Mouse (Mus musculus) cerebellum, adult 2 months (tissue): ENCODE results near the gene Eepd1. TPM values are rescaled to one million over a fixed set of nuclear protein-coding genes. Genes with fewer than 3 reads are reported as not detected.

ENCODE experiments used
- DNase-seq, 2 experiments: peaks; one replicate each; pipeline ENCODE4 v3.0.0; 2021
- H3K27ac ChIP-seq: fragments of 200-500 bp; 2 replicates; pipeline ENCODE4 v1.5.1; 2012; ENCODE audit warnings: low read length, control low read depth, inconsistent platforms; ENCODE audit not compliant: insufficient read depth
- H3K27me3 ChIP-seq: fragments of 200-500 bp; 2 replicates; pipeline ENCODE4 v1.6.1; 2012; ENCODE audit warnings: inconsistent platforms, mild to moderate bottlenecking, low read length, moderate library complexity; ENCODE audit not compliant: control insufficient read depth, insufficient read depth
- H3K4me1 ChIP-seq: fragments of 200-500 bp; 2 replicates; pipeline ENCODE4 v1.6.1; 2011; ENCODE audit warnings: low read length; ENCODE audit not compliant: control insufficient read depth, insufficient read depth
- H3K4me3 ChIP-seq: fragments of 200-500 bp; replicated peaks from 2 replicates; pipeline ENCODE3; 2011; ENCODE audit warnings: mild to moderate bottlenecking, low read depth, low read length, control low read depth; ENCODE audit not compliant: insufficient read depth
- CTCF ChIP-seq: fragments of 200-500 bp; IDR thresholded peaks from 2 replicates; pipeline ENCODE4 v1.5.1; 2011; ENCODE audit warnings: low read depth, mild to moderate bottlenecking, control low read depth, low read length, moderate library complexity, borderline replicate concordance; ENCODE audit not compliant: insufficient read depth
- POLR2A ChIP-seq: fragments of 200-500 bp; IDR thresholded peaks from 2 replicates; pipeline ENCODE4 v1.6.1; 2011; ENCODE audit warnings: low read length, control low read depth, borderline replicate concordance; ENCODE audit not compliant: insufficient read depth
- WGBS: fragments of 180-500 bp; shearing (Covaris S2); methylation state at CpG from one replicate; pipeline ENCODE4 v1.1.7; 2018; 5-methylcytosine and 5-hydroxymethylcytosine counted together
- polyA plus RNA-seq: library from polyadenylated mRNA; depleted of rRNA; stranded (reverse); fragments of >200 nt; gene quantifications from 2 replicates; pipeline ENCODE4 v1.2.3, GENCODE M21; 2012

Gene Eepd1
- polyA plus RNA-seq, 1 experiment = 11.0 TPM

DNA sequence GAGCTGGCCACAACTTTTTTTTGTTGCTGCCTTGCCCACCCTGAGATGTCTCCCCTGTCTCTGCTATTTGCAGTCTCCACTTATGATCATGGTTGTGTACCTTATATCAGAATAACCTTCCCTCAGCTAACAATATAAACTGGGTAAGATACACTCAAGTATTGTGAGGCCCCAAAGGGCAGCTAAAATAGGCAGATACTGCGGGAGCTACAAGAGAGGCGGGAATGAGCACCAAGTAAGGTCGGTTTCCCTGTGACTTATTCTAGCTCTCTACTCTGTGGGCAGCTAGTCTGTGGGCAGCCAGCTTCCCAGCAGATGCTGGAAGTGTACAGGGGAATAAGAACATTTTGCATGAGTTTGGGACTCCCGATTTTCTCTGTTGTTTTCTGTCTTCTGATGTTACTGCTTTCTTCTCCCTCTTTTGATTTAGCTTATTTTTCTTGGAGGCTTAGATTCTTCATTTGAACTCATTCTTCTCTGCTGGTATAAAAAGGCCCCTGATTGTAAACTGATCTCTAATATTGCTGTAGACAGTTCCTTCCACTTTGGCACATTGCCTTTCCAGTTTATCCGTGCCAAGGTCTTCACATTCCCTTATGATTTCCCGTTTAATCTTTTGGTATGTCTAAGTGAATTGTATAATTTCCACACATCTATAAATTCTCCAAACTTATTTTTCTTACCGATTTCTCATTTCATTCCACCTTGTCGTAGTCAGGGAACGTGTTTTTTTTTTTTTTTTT, 78.8 kb downstream of the Eepd1 start:
- WGBS = 60% methylated on average over 9 of the region's 9 CpGs
- Histone ChIP-seq H3K4me3 (no peak overlapping the region), H3K27ac (no peak overlapping the region), H3K27me3 (no peaks in the 10 kb centered on the region), H3K4me1 (no peaks in the 10 kb centered on the region)
- no peak for DNase-seq
- TF ChIP-seq POLR2A = no peak
- no peak for TF ChIP-seq CTCF

DNA sequence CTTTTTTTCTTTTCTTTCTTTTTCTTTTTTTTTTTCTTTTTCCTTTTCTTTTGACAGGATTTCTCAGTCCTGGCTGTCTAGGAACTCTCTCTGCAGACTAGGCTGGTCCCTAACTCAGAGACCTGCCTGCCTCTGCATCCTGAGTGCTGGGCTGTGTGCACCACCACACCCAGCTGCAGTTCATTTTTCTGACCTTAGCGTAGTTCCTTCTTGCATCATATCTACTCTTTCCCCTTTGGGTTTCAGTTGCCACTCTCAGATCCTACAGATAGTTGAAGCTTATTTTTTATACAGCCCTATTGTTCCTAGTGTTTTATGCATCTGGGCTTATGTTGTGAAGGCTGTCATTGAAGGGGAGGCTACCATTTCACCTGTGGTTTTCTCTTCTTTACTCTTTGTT, 79.8 kb downstream of the Eepd1 start:
- 95% methylated on average over 1 of the region's 1 CpGs for WGBS
- H3K27ac ChIP-seq = no peak overlapping the region
- no peak overlapping the region for H3K4me3 ChIP-seq
- no peaks in the 10 kb centered on the region for H3K27me3 ChIP-seq
- no peaks in the 10 kb centered on the region for H3K4me1 ChIP-seq
- DNase-seq = no peak
- TF ChIP-seq CTCF (no peak), POLR2A (no peak)

DNA sequence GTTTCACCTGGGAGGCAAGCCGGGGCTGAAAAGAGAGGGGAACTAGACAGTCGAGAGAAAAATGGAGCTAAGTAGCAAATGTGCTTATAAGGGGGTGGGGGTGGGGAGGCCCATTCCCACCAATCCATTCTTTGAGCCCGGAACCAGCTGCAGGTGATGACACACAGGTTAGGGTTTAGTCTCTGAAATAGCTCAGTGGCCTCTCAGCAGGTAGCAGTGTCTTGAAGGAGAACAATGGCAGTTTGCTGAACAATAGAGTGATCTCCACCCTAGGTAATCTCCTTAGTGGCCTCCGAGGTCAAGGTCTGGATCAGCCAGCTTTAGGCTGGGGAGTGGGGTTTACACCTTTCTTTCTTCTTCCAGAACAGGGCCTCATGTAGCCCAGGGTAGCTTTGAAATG, 82.5 kb downstream of the Eepd1 start:
- no peak overlapping the region for H3K27ac ChIP-seq
- no peak for DNase-seq
- TF ChIP-seq CTCF (no peak), POLR2A (no peak)
- H3K27me3 ChIP-seq = no peaks in the 10 kb centered on the region
- WGBS = 83% methylated on average over 4 of the region's 4 CpGs
- H3K4me3 ChIP-seq = no peak overlapping the region
- no peaks in the 10 kb centered on the region for H3K4me1 ChIP-seq

DNA sequence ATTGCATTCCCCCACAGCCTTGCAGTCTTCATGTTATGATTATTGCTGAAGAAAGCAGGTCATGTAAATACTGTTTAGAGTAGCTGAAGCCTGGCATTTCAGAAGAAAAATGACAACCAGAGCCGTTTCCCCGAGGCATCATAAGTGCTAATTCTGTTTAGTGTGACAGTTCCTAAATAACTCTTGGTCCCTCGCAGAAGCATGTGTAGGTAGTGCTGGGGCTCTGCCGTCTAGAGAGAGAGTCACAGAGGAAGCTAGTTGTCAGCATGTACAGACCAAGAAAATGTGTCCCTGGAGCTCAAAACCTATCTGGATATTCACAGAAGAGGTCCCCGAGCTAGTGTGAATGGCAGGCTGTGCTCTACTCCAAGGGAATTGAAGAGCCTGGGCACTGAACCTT, 85.7 kb downstream of the Eepd1 start:
- TF ChIP-seq POLR2A (no peak), CTCF (no peak)
- no peak for DNase-seq
- H3K4me3 ChIP-seq = no peak overlapping the region
- H3K27ac ChIP-seq = no peak overlapping the region
- WGBS = 86% methylated on average over 5 of the region's 5 CpGs
- H3K4me1 ChIP-seq = no peaks in the 10 kb centered on the region; the same call in 1 of the 2 replicates
- no peaks in the 10 kb centered on the region for H3K27me3 ChIP-seq

DNA sequence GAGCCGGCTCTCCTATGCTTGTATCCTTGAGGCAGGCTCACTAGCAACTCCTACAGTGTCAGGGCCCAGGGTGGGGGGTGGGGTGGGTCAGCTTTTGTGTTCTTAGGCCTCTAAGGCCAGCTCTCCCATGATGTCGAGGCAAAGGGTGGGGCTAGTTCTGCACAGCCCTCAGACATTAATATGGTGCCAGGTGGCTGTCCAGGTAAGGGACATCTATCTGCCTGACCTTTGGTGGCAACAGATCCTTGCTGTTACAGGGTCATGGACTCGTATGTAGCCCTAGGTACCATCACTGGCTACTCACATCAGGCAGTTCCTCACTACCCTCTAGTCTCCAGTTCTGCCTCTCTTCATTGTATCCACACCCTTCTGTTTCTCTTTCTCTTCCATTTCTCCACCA, 87.4 kb downstream of the Eepd1 start:
- Histone ChIP-seq H3K27ac (no peak overlapping the region), H3K4me1 (no peaks in the 10 kb centered on the region; the same call in 1 of the 2 replicates), H3K27me3 (no peaks in the 10 kb centered on the region), H3K4me3 (no peak overlapping the region)
- 82% methylated on average over 3 of the region's 3 CpGs for WGBS
- no peak for TF ChIP-seq POLR2A
- TF ChIP-seq CTCF = no peak
- DNase-seq = no peak

DNA sequence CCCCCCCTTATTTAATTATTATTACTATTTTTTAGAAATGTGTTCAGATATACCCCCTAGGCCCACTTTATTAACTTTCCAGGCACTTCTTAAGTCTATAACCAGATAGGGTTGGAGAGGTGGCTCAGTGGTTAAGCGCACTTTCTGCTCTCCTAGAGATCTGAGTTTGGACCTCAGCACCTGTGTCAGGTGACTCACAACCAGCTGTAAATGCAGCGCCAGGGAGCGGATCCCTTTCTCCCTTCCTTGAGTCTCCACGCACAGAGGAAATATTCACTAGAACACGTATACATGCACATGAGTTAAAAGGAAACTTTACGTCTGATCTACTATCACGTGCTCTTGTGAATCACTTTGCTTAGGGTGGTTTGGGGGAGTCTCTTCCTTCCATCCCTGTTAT, 88.7 kb downstream of the Eepd1 start:
- TF ChIP-seq CTCF (no peak), POLR2A (no peak)
- Histone ChIP-seq H3K27me3 (no peaks in the 10 kb centered on the region), H3K27ac (no peak overlapping the region), H3K4me1 (no peaks in the 10 kb centered on the region; the same call in 1 of the 2 replicates), H3K4me3 (no peak overlapping the region)
- DNase-seq = no peak
- WGBS = 98% methylated on average over 7 of the region's 7 CpGs

DNA sequence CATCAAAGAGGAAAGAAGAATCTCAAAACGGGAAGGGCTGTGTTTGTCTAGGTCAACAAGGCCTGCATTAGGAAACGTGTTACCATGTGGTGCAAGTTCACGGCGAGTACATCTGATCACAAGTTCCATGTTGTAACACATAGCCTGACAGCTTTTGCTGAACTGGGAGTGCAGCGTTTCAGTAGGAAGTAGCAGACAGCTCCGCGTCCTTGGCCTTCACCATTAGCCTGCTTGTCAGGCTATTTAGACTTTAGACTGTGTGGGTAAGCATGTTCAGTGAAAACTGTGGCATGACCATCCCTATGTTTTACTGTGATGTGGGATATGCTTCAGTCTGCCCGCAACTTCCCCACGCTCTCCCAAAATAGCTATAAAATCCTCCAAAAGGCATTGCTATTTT, 89.1 kb downstream of the Eepd1 start:
- DNase-seq = no peak
- no peaks in the 10 kb centered on the region; the same call in 1 of the 2 replicates for H3K4me1 ChIP-seq
- H3K27ac ChIP-seq = no peak overlapping the region
- H3K4me3 ChIP-seq = no peak overlapping the region
- WGBS = 96% methylated on average over 9 of the region's 9 CpGs
- TF ChIP-seq CTCF (no peak), POLR2A (no peak)
- no peaks in the 10 kb centered on the region for H3K27me3 ChIP-seq

DNA sequence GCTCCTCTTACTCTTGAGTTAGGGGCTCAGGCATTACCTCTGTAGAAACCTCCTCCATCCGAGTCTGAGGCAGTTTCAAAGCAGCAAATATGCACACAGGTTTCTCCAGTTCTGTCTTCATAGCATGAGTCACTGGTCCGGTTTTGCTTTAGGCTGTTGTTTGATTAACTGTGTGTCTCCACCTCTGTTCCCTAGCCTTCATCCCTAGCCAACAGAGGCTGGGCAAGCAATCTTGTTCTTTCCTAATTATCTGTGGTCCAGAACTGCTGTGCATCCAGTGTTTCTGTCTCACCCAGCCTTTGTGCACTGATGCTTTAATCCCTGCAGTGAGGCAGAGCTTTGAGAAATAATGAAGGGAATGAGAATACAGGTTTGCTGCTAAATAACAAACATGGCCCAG, 90.0 kb downstream of the Eepd1 start:
- no peak for DNase-seq
- TF ChIP-seq CTCF (no peak), POLR2A (no peak)
- Histone ChIP-seq H3K27me3 (no peaks in the 10 kb centered on the region), H3K4me3 (no peak overlapping the region), H3K4me1 (no peaks in the 10 kb centered on the region; the same call in 1 of the 2 replicates), H3K27ac (no peak overlapping the region)
- 70% methylated on average over 2 of the region's 2 CpGs for WGBS

DNA sequence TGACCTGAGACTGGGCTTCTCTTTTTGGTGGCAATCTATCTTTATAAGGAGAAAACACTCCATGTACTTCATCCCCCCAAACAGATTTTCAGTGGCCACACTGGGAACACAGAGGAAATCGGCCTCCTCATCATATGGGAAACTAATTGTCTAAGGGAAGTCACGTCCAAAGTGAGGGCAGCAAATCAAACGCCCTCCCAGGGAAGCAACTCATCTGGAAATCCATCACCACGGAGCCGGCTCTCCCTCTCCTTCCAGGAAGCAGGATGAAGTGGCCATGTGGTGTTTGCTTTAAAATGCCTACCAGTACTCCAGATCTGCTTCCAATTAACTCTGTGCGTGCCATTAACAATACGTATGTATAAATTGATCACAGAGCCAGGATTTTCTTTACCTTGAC, 92.4 kb downstream of the Eepd1 start:
- H3K4me3 ChIP-seq = no peak overlapping the region
- H3K27me3 ChIP-seq = no peaks in the 10 kb centered on the region
- no peaks in the 10 kb centered on the region; the same call in 1 of the 2 replicates for H3K4me1 ChIP-seq
- TF ChIP-seq CTCF = no peak
- no peak for TF ChIP-seq POLR2A
- 33% methylated on average over 7 of the region's 7 CpGs for WGBS
- no peak for DNase-seq
- no peak overlapping the region for H3K27ac ChIP-seq
